Mouse (Mus musculus): ENCODE measurements around the gene Nceh1.

The Nceh1 gene

DNA sequence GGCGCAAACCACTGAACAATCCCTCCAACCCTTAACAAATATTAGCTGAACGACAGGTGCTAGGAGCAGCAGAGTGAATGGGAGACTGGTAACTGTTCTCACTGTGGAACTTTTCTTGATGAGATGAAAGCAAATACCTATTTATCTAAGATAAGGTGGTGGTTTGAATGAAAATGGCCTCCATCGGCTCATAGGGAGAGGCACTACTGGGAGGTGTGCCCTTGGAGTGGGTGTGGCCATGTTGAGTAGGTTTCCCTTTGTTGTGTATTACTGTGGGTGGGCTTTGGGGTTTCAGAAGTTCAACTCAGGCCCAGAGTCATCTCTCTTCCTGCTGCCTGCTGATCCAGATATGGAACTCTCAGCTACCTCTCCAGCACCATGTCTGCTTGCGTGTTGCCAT, 8.1 kb downstream of the Nceh1 start:
- no peak for DNase-seq (ENCODE audit: low spot score in 2 of 2)

- no peak for DNase-seq (ENCODE audit: low spot score in 2 of 2)
Observed at GRCm38 (mm10) chr3:27191856-27192255, 9.1 kb downstream of the Nceh1 start.

- peak; percentile 46 to 74 for DNase-seq (ENCODE audit: low spot score in 2 of 2)
Observed at GRCm38 (mm10) chr3:27193844-27194317, 11.1 kb downstream of the Nceh1 start.

- DNase-seq (ENCODE audit: low spot score in 2 of 2): no peak
Observed at GRCm38 (mm10) chr3:27195153-27195552, 12.4 kb downstream of the Nceh1 start.

DNA sequence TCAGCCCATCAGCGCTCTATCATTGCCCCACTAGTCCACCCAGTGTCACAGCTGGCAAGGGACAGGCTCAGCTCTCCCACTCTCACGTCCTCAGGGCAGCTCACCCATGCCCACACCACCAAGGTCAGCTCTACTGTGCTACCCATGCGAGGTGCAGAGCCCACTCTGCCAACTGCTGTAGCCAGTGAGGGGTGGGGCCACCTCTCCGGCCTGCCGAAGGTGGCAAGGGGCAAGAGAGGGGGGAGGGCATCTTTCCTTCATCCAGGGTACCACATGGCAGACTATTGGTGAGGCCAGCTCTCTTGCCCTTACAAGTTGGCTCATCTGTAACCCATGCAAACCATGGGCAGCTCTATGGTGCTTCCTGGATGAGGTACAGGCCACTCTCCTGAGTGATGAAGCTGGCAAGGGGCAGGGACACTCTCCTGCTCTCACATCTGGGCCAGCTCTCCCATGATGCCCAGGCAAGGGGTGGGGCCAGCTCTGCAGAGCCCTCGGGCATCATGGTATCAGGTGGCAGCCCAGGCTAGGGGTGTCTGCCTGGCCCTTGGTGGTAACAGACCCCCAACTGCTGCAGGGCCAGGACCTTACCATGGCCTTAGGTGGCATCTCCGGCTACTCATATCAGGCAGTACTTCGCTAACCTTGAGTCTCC, 12.9 kb downstream of the Nceh1 start:
- no peak for DNase-seq (ENCODE audit: low spot score in 2 of 2)

DNA sequence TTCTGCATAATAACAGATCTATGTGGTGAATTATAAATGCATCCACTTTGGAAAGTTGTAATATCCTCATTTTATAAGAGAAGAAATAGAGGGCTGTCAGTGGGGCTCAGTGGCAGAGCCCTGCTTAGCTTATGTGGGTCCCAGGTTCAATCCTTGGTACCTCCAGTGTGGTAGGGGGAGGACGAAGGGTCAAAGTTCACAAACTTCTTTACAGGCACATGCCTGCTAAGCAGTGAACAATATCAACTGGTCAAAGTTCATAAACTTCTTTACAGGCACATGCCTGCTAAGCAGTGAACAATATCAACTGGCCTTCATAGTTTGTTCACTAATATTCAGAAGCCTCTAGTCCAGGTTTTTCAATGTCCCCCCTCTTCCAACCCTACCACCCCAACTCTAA, 13.8 kb downstream of the Nceh1 start:
- DNase-seq (ENCODE audit: low spot score in 2 of 2): no peak

DNA sequence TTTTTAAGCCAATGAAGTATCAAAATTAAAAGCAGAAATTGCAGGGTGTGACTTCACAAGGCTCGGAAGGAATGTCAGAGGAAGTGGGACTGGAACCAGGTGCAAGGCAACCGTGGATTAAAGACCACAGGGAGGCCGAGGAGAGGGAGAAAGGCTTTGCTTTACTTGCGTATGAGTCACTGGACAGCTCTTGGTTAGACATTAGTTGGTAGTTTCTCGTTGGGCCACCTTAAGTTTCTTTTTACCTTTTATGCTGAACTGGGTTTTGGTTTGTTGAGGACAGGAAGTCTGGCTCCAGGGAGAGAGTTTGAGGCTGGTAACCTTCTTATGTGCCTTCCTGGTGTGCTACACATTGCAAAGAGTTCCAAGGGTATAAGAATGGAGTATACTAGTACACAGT, 15.1 kb downstream of the Nceh1 start:
- no peak for DNase-seq (ENCODE audit: low spot score in 2 of 2)

DNA sequence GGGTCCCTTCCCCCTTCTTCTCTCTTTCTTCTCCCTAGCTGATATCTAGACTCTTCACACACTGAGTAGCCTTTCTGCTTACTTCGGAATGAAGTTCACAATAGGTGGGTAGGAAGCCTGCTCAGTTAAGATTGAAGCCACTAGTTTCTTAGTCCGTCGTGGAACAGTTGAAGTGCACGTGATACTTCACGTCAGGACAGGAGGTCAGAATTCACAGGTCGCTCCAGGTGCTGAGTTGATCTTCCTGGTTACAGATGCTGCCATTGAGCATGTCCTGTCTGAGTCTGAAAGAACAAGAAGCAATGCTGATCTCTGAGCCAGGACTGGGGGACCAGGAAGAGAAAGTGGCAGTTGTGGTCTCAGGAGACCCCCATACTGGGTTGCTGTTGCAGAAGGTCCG, 16.4 kb downstream of the Nceh1 start:
- no peak for DNase-seq (ENCODE audit: low spot score in 2 of 2)

DNA sequence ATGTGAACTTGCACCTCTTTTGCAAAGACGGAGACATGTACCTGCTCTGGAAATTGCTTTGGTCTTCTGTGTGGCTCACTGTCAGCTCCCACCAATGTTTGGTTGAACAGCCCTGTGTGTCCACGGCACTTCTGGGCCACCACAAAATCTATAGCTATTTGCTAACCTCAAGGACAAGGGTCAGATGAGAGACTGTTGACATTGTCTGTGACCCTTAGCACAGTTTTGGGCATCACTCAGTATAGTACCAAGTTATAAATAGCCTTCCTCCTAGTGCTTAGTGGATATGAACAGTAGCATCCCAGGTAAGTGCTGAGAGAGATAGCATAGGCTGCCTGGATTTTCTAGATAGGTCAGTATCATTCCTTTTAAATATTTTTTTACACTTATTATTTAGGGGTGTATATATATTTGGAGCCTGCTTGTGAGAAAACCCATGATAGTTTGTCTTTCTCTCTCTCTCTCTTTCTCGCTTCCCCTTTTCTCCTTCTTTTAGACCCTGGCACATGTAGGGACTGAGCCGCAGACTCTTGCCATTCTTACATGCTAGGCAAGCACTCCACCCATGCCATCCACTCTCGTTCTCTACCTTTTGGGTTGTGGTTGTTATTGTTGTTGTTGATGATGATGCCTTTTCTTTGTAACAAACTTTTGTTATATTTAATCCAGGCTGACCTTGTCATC, 19.1 kb downstream of the Nceh1 start:
- no peak for DNase-seq (ENCODE audit: low spot score in 2 of 2)

GRCm38 (mm10) chr3:27205068-27205467, 22.3 kb downstream of the Nceh1 start:
- DNase-seq (ENCODE audit: low spot score in 2 of 2): no peak

DNA sequence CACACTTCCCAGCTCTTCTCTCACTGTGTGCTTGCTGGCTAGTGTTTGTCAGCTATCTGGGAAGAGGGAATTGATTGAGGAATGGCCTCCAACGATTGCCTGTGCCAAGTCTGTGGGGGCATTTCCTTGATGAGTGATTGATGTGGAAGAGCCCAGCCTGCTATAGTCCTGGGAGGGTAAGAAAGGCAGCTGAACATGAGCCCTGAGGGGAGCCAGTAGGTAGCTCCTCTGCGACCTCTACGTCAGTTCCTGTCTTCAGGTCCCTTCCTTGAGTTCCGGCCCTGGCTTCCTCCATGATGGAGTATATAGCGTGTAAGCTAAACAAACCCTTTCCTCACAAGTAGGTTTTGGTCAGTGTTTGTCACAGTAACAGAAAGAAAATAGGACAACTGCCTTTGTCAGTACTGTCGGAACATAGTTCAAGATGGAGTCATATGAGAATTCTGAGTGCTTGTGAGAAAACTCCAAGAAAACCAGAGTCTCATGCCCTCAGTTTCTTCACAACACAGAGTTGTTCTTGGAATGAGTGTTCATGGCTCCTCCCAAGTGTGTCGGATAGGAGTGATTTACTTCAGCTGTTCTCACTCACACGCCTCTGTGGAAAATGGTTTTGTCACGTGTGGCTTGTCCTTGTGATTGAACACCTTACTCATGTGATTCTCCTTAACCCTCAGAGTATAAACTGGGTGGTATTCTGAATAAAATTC, 22.9 kb downstream of the Nceh1 start:
- DNase-seq (ENCODE audit: low spot score in 2 of 2): no peak

DNA sequence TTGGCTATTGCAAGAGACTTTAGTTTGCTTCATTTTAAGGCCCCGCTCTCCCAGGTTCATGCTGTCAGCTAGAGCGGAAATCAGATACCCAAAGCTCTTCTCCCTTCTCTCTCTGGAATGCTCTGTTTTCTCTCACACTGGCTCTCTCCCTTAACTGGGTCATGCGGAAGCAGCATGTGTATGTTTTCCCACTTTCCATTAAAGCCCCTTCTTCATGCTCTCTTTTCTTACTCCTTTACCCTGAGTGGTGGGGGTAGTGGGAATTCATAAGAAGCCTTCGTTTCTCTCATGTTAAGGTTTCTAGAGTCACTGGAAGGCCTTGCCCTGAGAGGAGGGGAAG, 23.4 kb downstream of the Nceh1 start:
- no peak for DNase-seq (ENCODE audit: low spot score in 2 of 2)

DNA sequence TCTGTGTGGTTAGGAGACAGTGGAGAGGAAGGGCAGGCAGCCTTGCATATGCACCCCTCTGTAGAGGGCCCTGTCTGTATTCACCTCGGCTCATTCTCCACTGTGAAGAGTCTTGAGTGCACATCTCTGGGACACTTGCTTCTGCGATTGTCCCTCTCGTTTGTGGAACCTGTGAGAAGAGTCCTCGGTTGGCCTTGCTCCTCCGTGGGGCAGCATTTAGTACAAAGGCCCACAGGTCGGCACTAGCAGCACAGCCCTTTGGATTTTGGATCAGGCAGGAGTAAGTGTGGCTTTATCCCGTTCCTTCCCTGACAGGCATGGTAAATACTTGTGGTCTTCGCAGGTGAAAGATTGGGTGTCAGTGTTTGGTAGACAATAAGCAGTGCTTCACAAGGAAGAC, 23.8 kb downstream of the Nceh1 start:
- no peak for DNase-seq (ENCODE audit: low spot score in 2 of 2)

DNA sequence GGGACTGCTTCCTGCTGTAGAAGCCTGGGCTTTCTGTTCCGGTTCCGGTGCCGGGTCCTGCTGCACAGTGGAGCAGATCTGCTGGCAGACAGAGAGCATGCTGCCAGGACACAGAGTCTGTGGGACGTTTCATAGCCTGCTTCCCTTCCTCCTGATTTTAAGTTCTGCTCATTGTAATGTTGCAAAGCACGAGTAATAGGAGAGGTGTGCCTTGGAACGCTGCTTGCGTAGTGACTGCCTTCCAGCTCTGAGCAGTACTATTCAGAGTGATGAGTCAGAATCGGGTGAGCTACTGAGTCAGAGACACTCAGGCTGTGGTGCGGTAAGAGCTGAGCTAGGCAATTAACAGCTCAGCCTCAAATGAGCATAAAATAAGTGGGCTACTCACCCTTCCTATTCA, 26.9 kb downstream of the Nceh1 start:
- no peak for DNase-seq (ENCODE audit: low spot score in 2 of 2)

DNA sequence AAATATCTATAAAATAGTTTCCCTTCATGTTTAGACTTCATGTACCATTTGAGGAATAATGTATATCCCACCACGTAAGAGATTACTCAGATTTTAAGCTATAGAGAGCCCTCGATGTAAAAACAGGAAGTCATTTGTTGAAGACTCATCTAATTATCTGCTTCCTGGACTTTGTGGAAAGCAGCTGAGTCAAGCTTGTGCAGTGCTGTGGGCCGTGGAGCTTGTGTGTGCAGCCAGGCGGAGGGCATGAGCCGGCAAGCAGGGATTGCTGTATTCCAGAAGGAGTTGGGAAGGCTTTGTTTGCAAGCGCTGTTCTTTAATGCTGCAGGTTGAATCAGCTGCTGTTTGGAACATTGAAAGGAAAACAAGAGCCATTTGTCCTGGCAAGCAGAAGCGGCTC, 27.5 kb downstream of the Nceh1 start:
- DNase-seq (ENCODE audit: low spot score in 2 of 2): no peak

DNA sequence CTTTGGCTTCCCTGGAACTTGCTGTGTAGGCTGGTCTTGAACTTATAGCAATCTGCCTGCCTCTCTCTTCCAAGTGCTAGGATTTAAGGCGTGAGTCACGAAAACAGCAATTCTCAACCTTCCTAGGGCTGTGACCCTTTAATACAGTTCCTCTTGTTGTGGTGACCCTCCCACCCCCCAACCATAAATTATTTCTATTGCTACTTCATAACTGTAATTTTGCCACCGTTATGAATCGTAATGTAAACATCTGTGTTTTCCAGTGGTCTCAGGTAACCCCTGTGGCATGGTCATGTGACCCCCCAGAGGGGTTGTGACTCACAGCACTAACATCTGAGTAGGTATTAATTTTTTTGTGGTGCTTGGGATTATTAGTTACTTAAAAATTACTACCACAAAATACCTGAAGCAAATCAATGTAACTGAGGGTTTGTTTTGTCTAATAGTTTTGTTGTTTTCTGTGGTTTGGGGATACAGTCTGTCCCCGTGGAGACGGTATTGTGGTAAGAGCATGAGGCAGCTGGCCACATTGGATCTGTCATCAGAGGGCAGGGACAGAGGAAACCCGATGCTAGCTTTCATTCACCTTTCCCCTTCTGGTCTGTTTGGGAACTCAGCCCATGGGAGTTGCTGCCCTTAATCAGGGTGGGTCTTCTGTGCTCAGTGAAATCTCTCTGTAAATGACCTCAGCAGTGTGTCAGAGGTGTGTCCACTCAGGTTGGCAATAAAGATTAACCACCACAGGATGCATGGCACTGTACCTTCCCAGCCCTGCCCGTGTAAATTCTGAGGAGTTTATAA, 31.5 kb downstream of the Nceh1 start:
- no peak for DNase-seq (ENCODE audit: low spot score in 2 of 2)

GRCm38 (mm10) chr3:27217331-27217730, 34.6 kb downstream of the Nceh1 start:
- DNase-seq (ENCODE audit: low spot score in 2 of 2): no peak

GRCm38 (mm10) chr3:27218604-27219003, 35.8 kb downstream of the Nceh1 start:
- DNase-seq (ENCODE audit: low spot score in 2 of 2): no peak

GRCm38 (mm10) chr3:27222052-27222451, 39.3 kb downstream of the Nceh1 start:
- DNase-seq (ENCODE audit: low spot score in 2 of 2): no peak

DNA sequence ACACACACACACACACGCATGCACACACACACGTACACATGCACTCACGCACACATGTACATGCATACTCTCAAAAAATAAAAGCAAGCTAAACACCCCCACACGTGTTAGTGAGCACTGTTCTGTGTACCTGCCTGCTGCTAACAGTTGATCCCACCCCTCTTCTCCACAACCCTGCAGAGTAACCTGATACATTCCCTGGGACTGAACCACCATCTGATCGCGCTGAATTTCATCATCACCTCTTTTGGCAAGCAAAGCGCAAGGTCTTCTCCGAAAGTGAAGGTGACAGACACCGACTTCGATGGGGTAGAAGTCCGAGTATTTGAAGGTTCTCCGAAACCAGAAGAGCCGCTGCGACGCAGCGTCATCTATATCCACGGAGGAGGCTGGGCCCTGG, 39.7 kb downstream of the Nceh1 start:
- no peak for DNase-seq (ENCODE audit: low spot score in 2 of 2)

DNA sequence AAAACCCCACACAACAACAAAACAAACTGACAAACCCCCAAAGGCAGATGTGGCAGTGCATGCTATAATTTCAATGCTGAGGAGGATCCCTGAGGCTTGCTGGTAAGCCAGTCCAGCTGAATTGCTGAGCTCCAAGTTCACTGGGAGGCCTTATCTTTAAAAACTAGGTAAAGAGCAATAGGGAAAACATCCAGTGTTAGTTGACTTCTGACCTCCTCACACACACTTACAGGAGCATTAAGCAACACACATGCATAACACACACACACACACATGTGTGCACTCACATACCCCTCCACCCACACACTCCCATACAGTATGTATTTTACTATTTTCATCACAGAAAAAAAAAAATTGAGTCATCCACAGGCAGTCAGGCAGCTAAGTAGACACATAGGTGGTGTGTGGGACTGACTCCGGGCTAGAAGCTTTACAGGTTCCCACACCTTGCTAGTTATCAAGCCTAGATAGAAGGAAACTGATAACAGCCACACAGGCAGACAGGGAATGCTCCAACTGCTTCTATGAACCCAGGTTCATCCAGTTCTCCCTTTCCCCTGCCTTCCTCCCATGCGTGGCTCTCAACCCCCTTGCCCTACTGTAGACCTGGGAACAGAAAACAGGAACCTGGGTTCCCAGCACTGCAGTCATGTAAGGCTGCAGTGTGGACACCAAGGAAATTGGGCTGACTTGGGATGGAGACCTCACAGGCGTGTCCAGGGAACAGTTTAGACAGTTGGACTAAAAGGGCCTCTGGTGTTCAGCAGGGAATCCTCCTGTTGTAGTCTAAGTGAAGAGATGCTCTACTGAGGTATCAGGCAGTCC, 45.1 kb downstream of the Nceh1 start:
- DNase-seq (ENCODE audit: low spot score in 2 of 2): no peak
